Mouse (Mus musculus) hindbrain, embryonic 10.5 days (tissue): Measurements from ENCODE around the gene Tmem190. TPM values are rescaled to one million over a fixed set of nuclear protein-coding genes. Genes with fewer than 3 reads are reported as not detected.
"Not testable (repeated sequence)": the region's sequence is repeated elsewhere in the genome, so short reads cannot be mapped to it uniquely, and the experiment has no call there.

ENCODE experiments used
- DNase-seq: peaks from one replicate; pipeline ENCODE4 v3.0.0-alpha.2; 2017; ENCODE audit warnings: low spot score
- H3K27ac ChIP-seq: fragments of 300-500 bp; sonication (generic); 2 replicates; pipeline ENCODE4 v1.5.1; 2016; ENCODE audit warnings: mild to moderate bottlenecking, moderate library complexity
- H3K27me3 ChIP-seq: fragments of 300-500 bp; sonication (generic); 2 replicates; pipeline ENCODE4 v1.6.1; 2016; ENCODE audit warnings: mild to moderate bottlenecking; ENCODE audit not compliant: poor library complexity, insufficient read depth, severe bottlenecking
- H3K36me3 ChIP-seq: fragments of 300-500 bp; sonication (generic); 2 replicates; pipeline ENCODE4 v1.6.1; 2016; ENCODE audit warnings: mild to moderate bottlenecking, moderate library complexity
- H3K4me1 ChIP-seq: fragments of 300-500 bp; sonication (generic); replicated peaks from 2 replicates; pipeline ENCODE4 v1.6.1; 2016; ENCODE audit warnings: mild to moderate bottlenecking
- H3K4me3 ChIP-seq: fragments of 300-500 bp; sonication (generic); 2 replicates; pipeline ENCODE4 v1.5.1; 2016; ENCODE audit warnings: mild to moderate bottlenecking, moderate library complexity
- H3K9me3 ChIP-seq: fragments of 300-500 bp; sonication (generic); 2 replicates; pipeline ENCODE4 v1.6.1; 2016; ENCODE audit warnings: mild to moderate bottlenecking, moderate library complexity
- WGBS: fragments of 180-500 bp; shearing (Covaris S2); methylation state at CpG from one replicate; pipeline ENCODE4 v1.1.7; 2016; 5-methylcytosine and 5-hydroxymethylcytosine counted together
- polyA plus RNA-seq: library from polyadenylated mRNA; unstranded; fragments of >200 nt; fragmentation: Nextera tagmentation; extraction: Ambion mirVana; gene quantifications from 2 replicates; pipeline ENCODE4 v1.2.1, GENCODE M21; 2016

The Tmem190 gene
- polyA plus RNA-seq, 1 experiment from 2014 or later: not detected

DNA sequence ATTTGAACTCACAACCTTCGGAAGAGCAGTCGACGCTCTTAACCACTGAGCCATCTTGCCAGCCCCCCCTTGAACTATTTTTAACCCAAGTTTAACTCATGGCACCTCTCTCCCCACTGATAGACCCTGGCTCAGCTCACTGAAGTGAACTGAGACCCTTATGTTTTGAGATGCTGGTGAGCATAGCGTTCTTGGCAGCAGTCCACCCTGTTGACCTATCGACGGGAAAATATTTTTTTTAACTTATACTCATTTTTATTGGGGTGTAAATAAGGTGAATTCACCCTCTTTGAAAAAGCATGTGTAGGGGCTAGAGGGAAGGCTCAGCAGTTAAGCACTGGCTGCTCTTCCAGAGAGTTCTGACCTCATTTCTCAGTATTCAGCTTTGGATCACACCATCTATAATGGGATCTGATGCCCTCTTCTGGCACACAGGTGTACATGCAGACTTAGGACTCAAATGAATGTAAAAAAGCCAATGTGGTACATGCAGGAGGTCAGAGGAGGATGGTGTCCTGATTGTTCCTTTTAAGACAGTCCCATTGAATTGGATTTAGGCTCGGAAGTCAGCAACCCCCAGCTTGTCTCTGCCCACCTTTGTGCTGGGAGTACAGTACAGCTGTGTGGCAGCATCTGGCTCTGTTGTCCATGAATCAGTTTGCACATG is 13.2 kb downstream of the Tmem190 start:
- Histone ChIP-seq H3K4me1 (peaks cover 13% of the 10 kb centered on the region), H3K4me3 (no peak overlapping the region), H3K27ac (no peak overlapping the region), H3K9me3 (no peaks in the 10 kb centered on the region), H3K27me3 (peaks cover under 1% of the 10 kb centered on the region; the same call in 1 of the 2 replicates), H3K36me3 (peaks cover 56% of the 10 kb centered on the region)
- DNase-seq: no peak
- 75% methylated on average over 7 of the region's 7 CpGs for WGBS

DNA sequence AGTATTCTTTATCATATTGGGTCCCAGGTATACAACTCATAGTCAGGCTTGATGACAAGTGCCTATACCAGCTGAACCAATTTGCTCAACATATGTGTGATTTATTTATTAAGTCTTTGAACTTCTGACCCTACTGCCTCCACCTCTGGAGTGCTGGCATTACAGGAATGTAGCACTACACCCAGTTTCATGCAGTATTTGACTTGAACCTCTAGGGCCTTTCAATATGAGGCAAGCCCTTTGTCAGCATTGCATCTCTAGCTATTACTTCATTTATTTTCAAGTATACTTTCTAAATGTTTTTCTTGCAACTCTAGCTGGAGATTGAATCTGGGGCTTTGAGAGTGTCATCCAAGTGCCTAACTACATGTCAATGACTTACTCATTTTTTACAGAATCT is 19.5 kb downstream of the Tmem190 start:
- H3K27me3 ChIP-seq: no peaks in the 10 kb centered on the region
- no peaks in the 10 kb centered on the region for H3K9me3 ChIP-seq
- H3K27ac ChIP-seq: no peak overlapping the region
- H3K36me3 ChIP-seq: peaks cover 55% of the 10 kb centered on the region
- DNase-seq: no peak
- no peaks in the 10 kb centered on the region for H3K4me1 ChIP-seq
- H3K4me3 ChIP-seq: no peak overlapping the region

- WGBS: 93% methylated on average over 7 of the region's 7 CpGs
- no peak for DNase-seq
- no peaks in the 10 kb centered on the region for H3K9me3 ChIP-seq
- H3K4me3 ChIP-seq: no peak overlapping the region
- H3K4me1 ChIP-seq: peaks cover 29% of the 10 kb centered on the region
- peaks cover 76% of the 10 kb centered on the region for H3K36me3 ChIP-seq
- H3K27ac ChIP-seq: no peak overlapping the region
- no peaks in the 10 kb centered on the region for H3K27me3 ChIP-seq
These were observed 24.0 kb downstream of the Tmem190 start for GRCm38 (mm10) chr7:4806716-4807115.

- Histone ChIP-seq H3K4me3 (peak overlapping the region; percentile 99), H3K36me3 (peaks cover 52% of the 10 kb centered on the region), H3K27ac (peak overlapping the region; percentile 99), H3K4me1 (peaks cover 35% of the 10 kb centered on the region)
- DNase-seq, H3K27me3 ChIP-seq, H3K9me3 ChIP-seq: not testable (repeated sequence)
- 46% methylated on average over 10 of the region's 10 CpGs for WGBS
These were observed 28.4 kb downstream of the Tmem190 start for GRCm38 (mm10) chr7:4811131-4811530.

- no peaks in the 10 kb centered on the region for H3K27me3 ChIP-seq
- peak; percentile 52 for DNase-seq
- H3K36me3 ChIP-seq: peaks cover 44% of the 10 kb centered on the region
- peak overlapping the region; percentile 99 for H3K4me3 ChIP-seq
- H3K9me3 ChIP-seq: no peaks in the 10 kb centered on the region
- H3K4me1 ChIP-seq: peaks cover 35% of the 10 kb centered on the region
- under 1% methylated on average over 36 of the region's 36 CpGs for WGBS
- H3K27ac ChIP-seq: peak overlapping the region; percentile 99
These were observed 29.1 kb downstream of the Tmem190 start for GRCm38 (mm10) chr7:4811842-4812302.

DNA sequence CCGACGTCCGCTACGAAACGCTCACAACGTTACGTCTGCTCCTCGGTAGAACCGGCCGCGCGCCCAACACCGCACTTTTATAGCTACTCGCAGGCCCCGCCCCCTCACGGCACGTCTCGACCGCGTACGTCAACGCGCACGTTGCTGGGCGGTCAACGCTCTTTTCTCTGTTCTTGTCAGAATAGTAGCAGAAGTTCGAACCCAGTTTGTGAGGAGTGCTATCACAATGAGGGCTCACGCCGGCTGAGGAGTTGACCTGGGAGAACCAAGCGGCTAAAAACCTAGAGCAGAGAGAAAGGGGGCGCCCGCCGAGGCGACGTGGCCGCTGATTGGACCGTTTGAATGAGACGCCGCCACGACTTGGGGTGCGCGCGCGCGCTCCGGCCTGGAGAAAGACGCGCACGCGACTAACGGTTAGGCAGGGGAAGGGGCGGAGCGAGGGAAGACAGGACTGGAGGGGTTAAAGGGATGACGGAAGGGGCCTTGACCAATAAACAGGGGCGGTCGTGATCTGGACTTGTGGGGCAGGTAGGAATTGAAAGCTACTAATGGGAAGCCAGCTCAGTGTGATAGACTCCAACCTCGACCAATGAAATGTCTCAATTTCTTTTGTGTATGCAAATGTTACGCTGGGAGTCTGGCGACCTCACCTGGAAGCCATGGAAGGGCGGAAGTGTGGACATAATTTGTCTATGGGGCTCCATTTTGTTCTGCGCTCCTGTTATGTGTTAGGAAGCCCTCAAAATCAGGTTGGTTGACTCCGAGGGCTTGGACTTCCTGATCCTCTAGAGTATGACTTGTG is 29.8 kb downstream of the Tmem190 start, which contains the start of gene Ube2s:
Gene Ube2s, minus strand, starts transcription at position 288 of the 802 bp plus-strand sequence.
- Histone ChIP-seq H3K27me3 (no peaks in the 10 kb centered on the region), H3K4me3 (peak within 1 kb of the TSS; percentile 99), H3K4me1 (peaks cover 35% of the 10 kb centered on the region), H3K36me3 (peaks cover 38% of the 10 kb centered on the region), H3K27ac (peak within 1 kb of the TSS; percentile 99), H3K9me3 (no peaks in the 10 kb centered on the region)
- WGBS: under 1% methylated on average over 62 of the region's 62 CpGs
- DNase-seq: peak; percentile 98

- Histone ChIP-seq H3K4me3 (peak overlapping the region; percentile 99), H3K9me3 (no peaks in the 10 kb centered on the region), H3K27ac (peak overlapping the region; percentile 99), H3K27me3 (no peaks in the 10 kb centered on the region), H3K36me3 (peaks cover 33% of the 10 kb centered on the region), H3K4me1 (peaks cover 35% of the 10 kb centered on the region)
- WGBS: 26% methylated on average over 8 of the region's 8 CpGs
- DNase-seq: no peak
These were observed 30.5 kb downstream of the Tmem190 start for GRCm38 (mm10) chr7:4813105-4813791.

- Histone ChIP-seq H3K27ac (no peak overlapping the region), H3K4me1 (peaks cover 6% of the 10 kb centered on the region), H3K4me3 (no peak overlapping the region), H3K27me3 (no peaks in the 10 kb centered on the region), H3K9me3 (no peaks in the 10 kb centered on the region), H3K36me3 (0 out of 2 replicates have a peak, but pooled peaks cover under 1% of the 10 kb centered on the region)
- DNase-seq: no peak
These were observed 33.8 kb downstream of the Tmem190 start for GRCm38 (mm10) chr7:4816559-4816958.

DNA sequence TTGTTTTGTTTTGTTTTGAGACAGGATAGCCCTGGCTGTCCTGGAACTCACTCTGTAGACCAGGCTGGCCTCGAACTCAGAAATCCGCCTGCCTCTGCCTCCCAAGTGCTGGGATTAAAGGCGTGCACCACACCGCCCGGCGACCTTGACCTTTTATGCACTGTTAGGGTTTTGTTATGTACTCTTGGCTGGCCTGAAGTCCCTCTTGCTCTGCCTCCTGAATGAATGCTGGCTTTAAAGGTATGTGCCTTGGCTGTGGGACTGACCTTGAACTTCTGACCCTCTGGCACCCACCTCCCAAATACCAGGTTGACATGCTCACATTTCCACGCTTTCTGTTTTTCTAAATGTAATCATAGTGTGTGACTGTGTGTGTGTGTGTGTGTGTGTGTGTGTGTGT is 38.2 kb downstream of the Tmem190 start:
- not testable (repeated sequence) for H3K27me3 ChIP-seq, H3K4me3 ChIP-seq, DNase-seq, H3K36me3 ChIP-seq, H3K9me3 ChIP-seq, H3K27ac ChIP-seq
- WGBS: 92% methylated on average over 7 of the region's 7 CpGs
- 0 out of 2 replicates have a peak, but pooled peaks cover 12% of the 10 kb centered on the region for H3K4me1 ChIP-seq

DNA sequence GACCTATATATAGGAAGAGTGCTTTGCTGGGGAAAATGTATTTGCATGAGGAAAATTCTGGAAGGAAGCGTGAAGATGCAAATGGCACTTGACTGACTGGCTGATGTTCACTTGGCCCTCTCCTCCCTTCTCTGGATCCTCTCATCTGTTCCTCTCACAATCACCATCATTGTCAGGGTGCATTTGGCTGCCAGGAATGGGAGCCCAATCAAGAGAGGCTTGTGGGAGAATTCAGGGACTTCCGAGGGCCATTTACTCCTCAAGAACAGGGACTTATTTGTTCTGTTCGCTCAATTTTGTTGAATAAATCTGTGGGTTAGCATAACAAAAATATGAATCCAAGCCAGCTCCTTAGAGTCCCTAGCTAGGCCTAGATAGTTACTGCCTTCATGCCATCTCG is 39.0 kb downstream of the Tmem190 start:
- 85% methylated on average over 4 of the region's 4 CpGs for WGBS
- H3K36me3 ChIP-seq: no peaks in the 10 kb centered on the region
- no peak overlapping the region for H3K4me3 ChIP-seq
- no peak overlapping the region for H3K27ac ChIP-seq
- H3K27me3 ChIP-seq: no peaks in the 10 kb centered on the region
- no peak for DNase-seq
- no peaks in the 10 kb centered on the region for H3K9me3 ChIP-seq
- 0 out of 2 replicates have a peak, but pooled peaks cover 12% of the 10 kb centered on the region for H3K4me1 ChIP-seq

- H3K9me3 ChIP-seq: no peaks in the 10 kb centered on the region
- no peaks in the 10 kb centered on the region for H3K27me3 ChIP-seq
- H3K36me3 ChIP-seq: no peaks in the 10 kb centered on the region
- 72% methylated on average over 6 of the region's 6 CpGs for WGBS
- H3K4me3 ChIP-seq: no peak overlapping the region
- no peak overlapping the region for H3K27ac ChIP-seq
- H3K4me1 ChIP-seq: 0 out of 2 replicates have a peak, but pooled peaks cover 12% of the 10 kb centered on the region
- no peak for DNase-seq
These were observed 39.6 kb downstream of the Tmem190 start for GRCm38 (mm10) chr7:4822162-4822907.

DNA sequence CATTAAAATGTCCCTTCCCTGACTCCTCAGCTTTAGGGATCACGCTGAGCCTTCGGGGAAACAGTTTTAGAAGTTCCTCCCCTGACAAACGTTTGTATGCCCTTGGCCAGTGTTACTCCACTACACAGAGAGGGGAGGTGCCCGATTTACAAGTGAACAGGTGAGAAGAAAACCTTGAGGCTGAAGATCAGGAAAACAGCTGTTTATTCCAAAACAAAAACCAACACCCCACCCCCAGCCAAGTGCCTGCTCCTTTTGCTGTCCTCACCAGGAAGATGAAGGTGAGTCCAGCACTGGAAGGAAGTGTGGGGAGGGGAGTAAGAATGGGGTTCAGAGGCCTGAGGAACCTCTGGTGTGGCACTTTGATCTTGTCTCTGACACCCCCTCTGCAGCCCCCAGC is 42.6 kb downstream of the Tmem190 start:
- H3K27me3 ChIP-seq: peaks cover 10% of the 10 kb centered on the region
- H3K4me3 ChIP-seq: no peak overlapping the region
- no peak overlapping the region for H3K27ac ChIP-seq
- 48% methylated on average over 4 of the region's 4 CpGs for WGBS
- H3K36me3 ChIP-seq: 0 out of 2 replicates have a peak, but pooled peaks cover 4% of the 10 kb centered on the region
- 0 out of 2 replicates have a peak, but pooled peaks cover 12% of the 10 kb centered on the region for H3K4me1 ChIP-seq
- no peak for DNase-seq
- 0 out of 2 replicates have a peak, but pooled peaks cover 3% of the 10 kb centered on the region for H3K9me3 ChIP-seq
